Mouse (Mus musculus) neural tube, embryonic 15.5 days (tissue): Measurements from ENCODE around the gene Tapbp. TPM values are rescaled to one million over a fixed set of nuclear protein-coding genes. Genes with fewer than 3 reads are reported as not detected.
"Not testable (repeated sequence)": the region's sequence is repeated elsewhere in the genome, so short reads cannot be mapped to it uniquely, and the experiment has no call there.

Experiments
- ATAC-seq: fragments of 200-750 bp; cut with Nextera tagmentation; 2 replicates; pipeline ENCODE4 v1.8.0; 2017; ENCODE audit warnings: mild to moderate bottlenecking, moderate TSS enrichment, moderate library complexity; ENCODE audit not compliant: low FRiP score
- H3K27ac ChIP-seq: fragments of 300-500 bp; sonication (generic); replicated peaks from 2 replicates; pipeline ENCODE4 v1.5.1; 2015; ENCODE audit warnings: mild to moderate bottlenecking, inconsistent platforms
- H3K27me3 ChIP-seq: fragments of 300-500 bp; sonication (generic); replicated peaks from 2 replicates; pipeline ENCODE4 v1.6.1; 2015; ENCODE audit warnings: inconsistent platforms
- H3K36me3 ChIP-seq: fragments of 300-500 bp; sonication (generic); 2 replicates; pipeline ENCODE4 v1.6.1; 2015; ENCODE audit warnings: inconsistent platforms
- H3K4me1 ChIP-seq: fragments of 300-500 bp; sonication (generic); 2 replicates; pipeline ENCODE4 v1.6.1; 2015; ENCODE audit warnings: inconsistent platforms
- H3K4me2 ChIP-seq: fragments of 300-500 bp; sonication (generic); 2 replicates; pipeline ENCODE4 v1.6.1; 2015; ENCODE audit warnings: inconsistent platforms, mild to moderate bottlenecking, moderate library complexity
- H3K4me3 ChIP-seq: fragments of 300-500 bp; sonication (generic); replicated peaks from 2 replicates; pipeline ENCODE4 v1.5.1; 2015; ENCODE audit warnings: mild to moderate bottlenecking, inconsistent platforms
- H3K9ac ChIP-seq: fragments of 300-500 bp; sonication (generic); replicated peaks from 2 replicates; pipeline ENCODE4 v1.6.1; 2015; ENCODE audit warnings: mild to moderate bottlenecking, inconsistent platforms
- H3K9me3 ChIP-seq: fragments of 300-500 bp; sonication (generic); replicated peaks from 2 replicates; pipeline ENCODE4 v1.6.1; 2016; ENCODE audit warnings: inconsistent platforms
- WGBS: fragments of 180-500 bp; shearing (Covaris S2); methylation state at CpG from one replicate; pipeline ENCODE4 v1.1.7; 2015; ENCODE audit warnings: mixed read lengths; 5-methylcytosine and 5-hydroxymethylcytosine counted together
- polyA plus RNA-seq: library from polyadenylated mRNA; unstranded; fragments of >200 nt; fragmentation: Nextera tagmentation; extraction: Ambion mirVana; gene quantifications from 2 replicates; pipeline ENCODE4 v1.2.1, GENCODE M21; 2015

Gene Tapbp
- polyA plus RNA-seq, 1 experiment from 2014 or later: 35.3 TPM

DNA sequence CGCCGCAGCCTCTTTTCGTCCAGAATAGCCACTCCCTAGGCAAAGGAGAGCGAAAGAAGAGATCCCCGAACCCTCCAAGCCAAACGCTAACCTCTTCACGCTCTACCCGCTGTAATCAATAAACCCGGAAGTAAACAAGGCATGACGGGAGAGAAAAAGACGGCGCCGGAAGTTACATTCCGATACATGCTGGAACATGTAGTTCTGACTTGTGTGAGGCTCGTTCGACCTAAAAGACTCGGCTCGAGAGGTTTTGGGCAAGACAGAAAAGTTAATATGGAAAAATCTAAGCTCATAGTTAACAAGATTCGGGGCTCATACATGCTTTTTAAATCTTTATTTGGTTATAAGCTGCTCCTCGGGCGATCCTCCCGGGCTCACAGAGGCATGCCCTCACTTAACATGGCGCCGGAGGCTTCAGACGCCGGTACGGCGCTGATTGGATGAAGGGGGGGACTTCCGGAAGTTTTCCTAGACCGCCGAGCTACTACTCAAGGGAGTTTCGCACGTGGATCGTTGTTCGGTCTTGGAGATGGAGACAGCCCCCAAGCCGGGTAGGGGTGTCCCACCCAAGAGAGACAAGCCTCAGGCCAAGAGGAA is 24.6 kb downstream of the Tapbp start, which contains the start of the genes Pfdn6 and Wdr46:
Pfdn6 (minus strand) TSS at position 138 of the 600 bp plus-strand sequence.
Wdr46 (plus strand) TSS at position 455 of the 600 bp plus-strand sequence.
- Histone ChIP-seq H3K4me3 (peak within 1 kb of the TSS; percentile 91), H3K27ac (peak within 1 kb of the TSS; percentile 61), H3K27me3 (no peaks in the 10 kb centered on the region), H3K9me3 (no peaks in the 10 kb centered on the region), H3K4me2 (peak within 1 kb of the TSS; percentile 96), H3K9ac (peak within 1 kb of the TSS; percentile 88), H3K36me3 (peaks cover 45% of the 10 kb centered on the region), H3K4me1 (peaks cover 26% of the 10 kb centered on the region)
- WGBS: under 1% methylated on average over 36 of the region's 36 CpGs
- peak; percentile 91 for ATAC-seq

DNA sequence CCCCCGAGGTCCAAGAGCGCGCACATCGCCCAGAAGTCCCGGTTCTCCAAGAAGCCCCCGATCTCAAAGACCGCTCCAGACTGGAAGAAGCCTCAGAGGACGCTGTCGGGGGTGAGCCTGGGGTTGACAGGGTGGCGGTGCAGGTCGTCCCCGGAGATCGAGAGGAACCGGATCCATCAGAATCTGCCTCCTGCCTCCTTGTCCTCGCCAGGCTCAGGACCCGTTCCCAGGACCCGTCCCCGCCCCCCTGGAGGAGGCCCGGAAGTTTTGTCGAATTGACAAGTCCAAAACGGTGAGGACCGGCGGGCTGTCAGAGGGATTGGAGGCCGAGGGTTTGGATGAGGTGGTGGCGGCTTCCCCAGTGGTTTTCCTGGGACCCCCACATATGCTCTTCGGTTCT is 25.3 kb downstream of the Tapbp start:
- Histone ChIP-seq H3K36me3 (peaks cover 46% of the 10 kb centered on the region), H3K9me3 (no peaks in the 10 kb centered on the region), H3K27ac (0 out of 2 replicates have a peak overlapping the region, but pooled peaks have one; percentile 61), H3K9ac (peak overlapping the region; percentile 88), H3K4me3 (peak overlapping the region; percentile 91), H3K27me3 (no peaks in the 10 kb centered on the region), H3K4me1 (peaks cover 26% of the 10 kb centered on the region), H3K4me2 (peak overlapping the region; percentile 96)
- peak; percentile 12; the same call in 1 of the 2 replicates for ATAC-seq
- WGBS: 3% methylated on average over 26 of the region's 26 CpGs

DNA sequence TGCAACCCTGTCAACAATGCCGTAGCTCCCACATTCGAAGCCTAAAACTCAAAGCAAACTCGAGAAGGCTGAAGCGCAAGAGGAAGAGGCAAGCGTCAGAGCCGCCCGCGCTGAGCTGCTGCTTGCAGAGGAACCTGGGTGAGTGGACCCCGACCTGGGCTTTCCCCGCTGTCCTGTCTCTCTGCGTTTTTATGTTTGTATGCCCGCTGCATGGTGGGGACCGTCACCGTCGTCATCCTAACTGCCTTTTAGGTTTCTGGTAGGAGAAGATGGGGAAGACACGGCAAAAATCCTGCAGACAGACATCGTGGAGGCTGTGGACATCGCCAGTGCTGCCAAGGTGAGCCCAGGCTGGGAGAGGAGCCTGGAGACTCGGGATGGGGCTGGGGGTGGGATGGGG is 25.7 kb downstream of the Tapbp start:
- peaks cover 26% of the 10 kb centered on the region for H3K4me1 ChIP-seq
- WGBS: 57% methylated on average over 19 of the region's 19 CpGs
- ATAC-seq: no peak
- H3K4me3 ChIP-seq: peak overlapping the region; percentile 91
- H3K4me2 ChIP-seq: peak overlapping the region; percentile 96
- peak overlapping the region; percentile 88 for H3K9ac ChIP-seq
- H3K27me3 ChIP-seq: no peaks in the 10 kb centered on the region
- H3K27ac ChIP-seq: no peak overlapping the region
- no peaks in the 10 kb centered on the region for H3K9me3 ChIP-seq
- H3K36me3 ChIP-seq: peaks cover 50% of the 10 kb centered on the region

DNA sequence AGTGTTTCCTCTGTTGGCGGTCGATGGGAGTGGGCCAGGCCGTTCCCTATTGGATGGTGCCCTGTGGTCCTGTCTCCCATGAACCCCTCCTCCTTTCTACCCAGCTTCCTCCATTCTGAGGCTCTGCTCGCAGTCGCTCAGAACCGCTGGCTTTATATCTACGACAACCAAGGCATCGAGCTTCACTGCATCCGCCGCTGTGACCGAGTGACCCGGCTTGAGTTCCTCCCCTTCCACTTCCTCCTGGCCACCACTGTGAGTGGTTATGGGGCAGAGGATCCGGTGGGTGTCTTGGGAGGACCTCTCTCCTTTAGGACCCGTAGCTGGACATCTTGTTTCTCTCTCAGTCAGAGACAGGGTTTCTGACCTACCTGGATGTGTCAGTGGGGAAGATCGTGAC is 27.8 kb downstream of the Tapbp start:
- Histone ChIP-seq H3K9ac (no peak overlapping the region), H3K9me3 (no peaks in the 10 kb centered on the region), H3K4me3 (no peak overlapping the region), H3K4me2 (no peak overlapping the region), H3K36me3 (peaks cover 46% of the 10 kb centered on the region), H3K27me3 (no peaks in the 10 kb centered on the region), H3K27ac (no peak overlapping the region), H3K4me1 (peaks cover 34% of the 10 kb centered on the region)
- no peak for ATAC-seq
- 94% methylated on average over 15 of the region's 15 CpGs for WGBS

DNA sequence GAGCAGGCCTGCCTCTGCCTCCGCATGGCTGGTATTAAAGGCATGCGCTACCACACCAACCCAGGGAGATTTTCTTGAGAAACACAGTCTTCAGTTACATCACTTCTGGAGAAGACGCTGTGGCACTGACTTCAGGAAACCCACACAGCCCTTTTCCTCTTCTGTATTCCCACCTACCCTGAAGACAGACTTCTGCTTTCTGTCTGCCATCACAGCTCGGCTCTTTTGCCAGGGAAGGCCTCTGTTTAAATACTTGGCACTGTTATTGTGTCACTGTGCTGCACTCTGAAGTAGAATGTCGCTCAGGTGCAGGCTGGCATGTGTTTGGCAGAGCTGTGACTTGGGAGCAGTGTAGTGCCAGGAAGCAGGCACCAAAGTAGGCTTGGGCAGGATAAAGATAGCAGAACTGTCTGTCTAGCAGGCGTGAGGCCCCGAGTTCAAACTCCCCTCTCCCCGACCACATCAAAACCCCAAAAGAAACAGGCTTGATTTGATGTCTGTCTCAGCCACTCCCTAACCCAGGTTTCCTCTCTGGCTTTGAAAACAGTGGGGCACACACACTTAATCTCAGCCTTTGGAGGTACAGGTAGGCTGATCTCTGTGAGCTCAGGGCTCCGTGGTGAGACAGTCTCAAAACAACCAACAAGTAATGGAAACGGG is 31.9 kb downstream of the Tapbp start:
- no peak for ATAC-seq
- 92% methylated on average over 10 of the region's 10 CpGs for WGBS
- Histone ChIP-seq H3K9ac (no peak overlapping the region), H3K36me3 (peaks cover 58% of the 10 kb centered on the region), H3K9me3 (no peaks in the 10 kb centered on the region), H3K27me3 (no peaks in the 10 kb centered on the region), H3K4me2 (no peak overlapping the region), H3K27ac (no peak overlapping the region), H3K4me3 (no peak overlapping the region), H3K4me1 (peaks cover 47% of the 10 kb centered on the region)

DNA sequence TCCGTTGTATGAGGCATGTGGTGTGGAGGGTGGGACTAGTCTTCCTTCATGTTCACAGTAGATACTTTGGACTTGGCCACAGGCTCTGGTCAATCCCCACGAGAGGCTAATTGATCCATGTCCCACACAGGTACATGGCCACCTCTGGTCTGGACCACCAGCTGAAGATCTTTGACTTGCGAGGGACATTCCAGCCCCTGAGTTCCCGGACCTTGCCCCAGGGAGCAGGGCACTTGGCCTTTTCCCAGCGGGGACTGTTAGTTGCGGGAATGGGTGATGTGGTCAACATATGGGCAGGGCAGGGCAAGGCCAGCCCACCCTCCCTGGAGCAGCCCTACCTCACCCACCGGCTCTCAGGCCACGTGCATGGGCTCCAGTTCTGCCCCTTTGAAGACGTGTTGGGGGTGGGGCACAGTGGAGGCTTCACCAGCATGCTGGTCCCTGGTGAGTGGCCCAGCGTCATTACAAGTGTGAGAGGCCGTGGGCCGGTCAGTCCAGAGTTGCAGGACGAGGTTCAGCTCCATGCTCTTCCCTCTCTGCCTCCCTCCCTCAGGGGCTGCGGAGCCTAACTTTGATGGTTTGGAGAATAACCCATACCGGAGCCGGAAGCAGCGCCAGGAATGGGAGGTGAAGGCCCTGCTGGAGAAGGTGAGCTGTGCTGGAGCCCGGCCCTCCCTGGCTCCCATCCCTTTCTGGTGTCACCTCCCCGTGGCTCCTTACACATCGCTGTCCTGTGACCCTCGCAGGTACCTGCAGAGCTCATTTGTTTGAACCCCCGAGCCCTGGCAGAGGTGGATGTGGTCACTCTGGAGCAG is 32.6 kb downstream of the Tapbp start:
- Histone ChIP-seq H3K27ac (no peak overlapping the region), H3K4me3 (no peak overlapping the region), H3K4me2 (no peak overlapping the region), H3K36me3 (peaks cover 60% of the 10 kb centered on the region), H3K27me3 (no peaks in the 10 kb centered on the region), H3K4me1 (peaks cover 54% of the 10 kb centered on the region), H3K9ac (no peak overlapping the region), H3K9me3 (no peaks in the 10 kb centered on the region)
- ATAC-seq: no peak
- WGBS: 90% methylated on average over 22 of the region's 22 CpGs

DNA sequence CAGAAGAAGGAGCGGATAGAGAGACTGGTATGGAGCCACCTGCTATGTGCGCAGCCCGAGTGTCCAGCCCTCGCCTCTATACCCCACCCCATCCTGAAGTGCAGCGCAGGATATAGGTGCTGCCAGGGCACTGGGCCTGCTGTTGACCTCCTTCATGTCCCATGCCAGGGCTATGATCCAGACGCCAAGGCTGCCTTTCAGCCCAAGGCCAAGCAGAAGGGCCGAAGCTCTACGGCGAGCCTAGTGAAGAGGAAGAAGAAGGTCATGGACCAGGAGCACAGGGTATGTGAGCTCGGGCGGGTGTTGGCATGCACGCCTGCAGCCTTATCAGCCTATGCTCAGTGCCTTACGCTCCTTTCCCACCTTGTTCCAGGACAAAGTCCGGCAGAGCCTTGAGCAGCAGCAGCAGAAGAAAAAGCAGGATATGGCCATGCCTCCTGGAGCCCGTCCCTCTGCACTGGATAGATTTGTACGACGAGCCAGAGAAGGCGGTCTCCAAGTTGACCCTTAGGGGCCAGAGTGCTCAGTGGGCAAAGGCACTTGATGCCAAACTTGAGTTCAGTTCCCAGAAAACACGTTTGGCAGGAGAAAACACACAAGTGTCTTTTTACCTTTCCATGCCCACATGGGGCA is 33.3 kb downstream of the Tapbp start:
- peaks cover 57% of the 10 kb centered on the region for H3K36me3 ChIP-seq
- no peaks in the 10 kb centered on the region for H3K27me3 ChIP-seq
- no peak overlapping the region for H3K9ac ChIP-seq
- H3K4me2 ChIP-seq: peak overlapping the region; percentile 96
- no peak overlapping the region for H3K4me3 ChIP-seq
- H3K9me3 ChIP-seq: no peaks in the 10 kb centered on the region
- H3K4me1 ChIP-seq: peaks cover 61% of the 10 kb centered on the region
- H3K27ac ChIP-seq: no peak overlapping the region
- 89% methylated on average over 19 of the region's 19 CpGs for WGBS
- no peak for ATAC-seq

DNA sequence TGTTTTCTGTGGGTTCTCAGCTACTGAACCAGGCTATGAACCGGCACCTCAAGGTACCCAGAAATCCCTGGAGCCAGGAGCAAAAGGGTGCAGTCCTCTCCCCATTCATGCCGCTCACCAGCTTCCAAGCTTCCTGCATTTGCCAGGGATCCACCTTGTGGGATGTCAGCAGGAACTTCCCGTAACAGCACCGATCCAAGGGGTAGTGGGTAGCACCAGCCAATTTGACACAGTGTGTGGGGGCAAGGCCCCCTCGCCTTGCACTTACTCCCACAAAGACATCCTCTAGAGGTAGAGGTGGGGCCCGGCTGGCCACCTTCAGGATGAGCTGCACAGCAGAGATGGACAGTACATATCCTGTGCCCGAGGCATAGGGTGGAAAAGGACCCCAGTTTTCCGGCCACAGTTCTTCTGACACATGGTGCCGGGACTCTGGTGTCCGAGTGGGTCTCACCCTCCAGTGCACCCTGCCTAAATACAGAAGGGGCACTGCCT is 34.5 kb downstream of the Tapbp start:
- Histone ChIP-seq H3K9me3 (no peaks in the 10 kb centered on the region), H3K4me1 (peaks cover 70% of the 10 kb centered on the region), H3K4me3 (peak overlapping the region; percentile 59), H3K4me2 (peak overlapping the region; percentile 96), H3K9ac (peak overlapping the region; percentile 77), H3K27me3 (no peaks in the 10 kb centered on the region), H3K36me3 (peaks cover 50% of the 10 kb centered on the region), H3K27ac (peak overlapping the region; percentile 94)
- no peak for ATAC-seq
- 74% methylated on average over 10 of the region's 10 CpGs for WGBS

DNA sequence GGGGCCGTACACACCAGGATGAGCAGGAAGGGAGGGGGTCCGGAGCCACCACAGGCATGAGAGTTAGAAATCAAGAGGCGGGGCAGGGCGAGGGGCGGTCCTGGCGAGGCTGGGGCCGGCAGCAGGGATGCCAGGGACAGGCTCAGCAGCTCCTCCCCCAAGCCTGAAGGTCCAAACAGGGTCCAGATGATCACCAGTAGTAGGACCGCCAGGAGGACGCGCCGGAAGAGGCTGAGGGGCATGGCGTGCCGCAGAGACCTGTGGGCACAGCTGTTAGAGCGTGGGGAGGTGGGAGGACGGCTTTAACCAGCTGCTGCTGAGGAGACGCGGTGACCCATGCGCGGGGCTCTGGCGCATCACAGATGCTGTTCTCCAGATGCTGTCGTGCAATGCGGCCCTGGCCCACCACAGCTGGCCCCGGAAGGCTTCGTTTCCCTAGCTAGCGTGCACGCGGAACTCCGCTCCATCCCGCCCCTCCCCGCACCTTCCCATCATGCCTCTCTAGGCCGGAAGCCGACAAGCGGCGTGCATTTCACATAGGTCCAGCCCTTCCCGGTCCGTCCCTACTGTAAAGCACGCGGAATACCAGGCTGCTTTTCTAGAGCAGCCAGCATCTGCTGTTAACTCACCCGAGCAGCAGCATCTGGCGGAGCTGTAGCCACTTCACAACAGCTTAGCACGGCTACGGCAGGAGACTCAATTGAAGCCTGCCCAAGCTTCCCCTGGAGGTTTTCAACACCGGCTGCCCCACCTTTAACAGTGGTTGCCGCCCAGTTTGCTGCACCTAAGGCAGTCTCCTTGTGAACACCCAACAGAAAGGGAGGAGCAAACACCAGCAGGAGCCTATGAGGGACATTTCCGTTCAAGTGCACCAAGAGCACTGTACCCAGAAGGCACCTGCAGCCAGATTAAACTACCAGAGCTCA is 35.6 kb downstream of the Tapbp start, which contains the start of gene B3galt4:
B3galt4 (minus strand) TSS at position 468 of the 926 bp plus-strand sequence.
- Histone ChIP-seq H3K4me1 (peaks cover 71% of the 10 kb centered on the region), H3K4me2 (peak within 1 kb of the TSS; percentile 96), H3K27ac (peak within 1 kb of the TSS; percentile 94), H3K9ac (peak within 1 kb of the TSS; percentile 77), H3K27me3 (no peaks in the 10 kb centered on the region), H3K9me3 (no peaks in the 10 kb centered on the region), H3K4me3 (peak within 1 kb of the TSS; percentile 59), H3K36me3 (peaks cover 39% of the 10 kb centered on the region)
- ATAC-seq: peak; percentile 80
- WGBS: under 1% methylated on average over 45 of the region's 45 CpGs

DNA sequence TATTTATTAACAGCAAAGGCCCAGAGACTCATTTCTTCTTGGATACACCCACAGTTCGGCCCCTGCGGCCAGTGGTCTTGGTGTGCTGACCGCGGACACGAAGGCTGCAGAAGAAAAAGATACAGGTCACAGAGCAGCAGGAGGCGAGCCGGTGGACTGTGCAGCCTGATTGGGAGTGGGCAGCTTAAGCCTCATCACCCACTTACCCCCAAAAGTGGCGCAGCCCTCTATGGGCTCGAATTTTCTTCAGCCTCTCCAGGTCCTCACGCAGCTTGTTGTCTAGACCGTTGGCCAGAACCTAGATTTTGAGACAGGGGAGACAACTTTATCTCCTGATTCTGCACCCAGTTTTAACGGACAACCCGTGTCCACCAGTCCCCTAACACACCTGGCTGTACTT is 36.3 kb downstream of the Tapbp start:
- peaks cover 78% of the 10 kb centered on the region for H3K4me1 ChIP-seq
- peaks cover 36% of the 10 kb centered on the region for H3K36me3 ChIP-seq
- peak overlapping the region; percentile 94; the same call in 1 of the 2 replicates for H3K27ac ChIP-seq
- not testable (repeated sequence) for H3K9me3 ChIP-seq, H3K9ac ChIP-seq, ATAC-seq, H3K27me3 ChIP-seq
- H3K4me2 ChIP-seq: peak overlapping the region; percentile 96
- H3K4me3 ChIP-seq: peak overlapping the region; percentile 59
- 75% methylated on average over 13 of the region's 13 CpGs for WGBS
